Mouse (Mus musculus) heart, embryonic 13.5 days (tissue): ENCODE results near the gene Mrps17. TPM values are rescaled to one million over a fixed set of nuclear protein-coding genes. Genes with fewer than 3 reads are reported as not detected.

Experiments
- ATAC-seq: fragments of 200-750 bp; cut with Nextera tagmentation; 2 replicates; pipeline ENCODE4 v1.8.0; 2017; ENCODE audit warnings: moderate TSS enrichment; ENCODE audit not compliant: insufficient number of reproducible peaks, low FRiP score, low TSS enrichment; ENCODE audit errors: extremely low read depth
- H3K27ac ChIP-seq: fragments of 300-500 bp; sonication (generic); replicated peaks from 2 replicates; pipeline ENCODE4 v1.5.1; 2015; ENCODE audit warnings: moderate library complexity, mild to moderate bottlenecking, inconsistent platforms
- H3K27me3 ChIP-seq: fragments of 300-500 bp; sonication (generic); replicated peaks from 2 replicates; pipeline ENCODE4 v1.6.1; 2015; ENCODE audit warnings: mild to moderate bottlenecking, inconsistent platforms
- H3K36me3 ChIP-seq: fragments of 300-500 bp; sonication (generic); 2 replicates; pipeline ENCODE4 v1.6.1; 2015; ENCODE audit warnings: mild to moderate bottlenecking, inconsistent platforms
- H3K4me1 ChIP-seq: fragments of 300-500 bp; sonication (generic); 2 replicates; pipeline ENCODE4 v1.6.1; 2015; ENCODE audit warnings: inconsistent platforms
- H3K4me2 ChIP-seq: fragments of 300-500 bp; sonication (generic); 2 replicates; pipeline ENCODE4 v1.6.1; 2015; ENCODE audit warnings: inconsistent platforms, mild to moderate bottlenecking, moderate library complexity
- H3K4me3 ChIP-seq: fragments of 300-500 bp; sonication (generic); 2 replicates; pipeline ENCODE4 v1.5.1; 2015; ENCODE audit warnings: moderate library complexity, mild to moderate bottlenecking, inconsistent platforms
- H3K9ac ChIP-seq: fragments of 300-500 bp; sonication (generic); 2 replicates; pipeline ENCODE4 v1.6.1; 2015; ENCODE audit warnings: inconsistent platforms, mild to moderate bottlenecking, moderate library complexity
- H3K9me3 ChIP-seq: fragments of 300-500 bp; sonication (generic); 2 replicates; pipeline ENCODE4 v1.6.1; 2016; ENCODE audit warnings: inconsistent platforms
- WGBS: fragments of 180-500 bp; shearing (Covaris S2); methylation state at CpG from one replicate; pipeline ENCODE4 v1.1.7; 2015; ENCODE audit warnings: mixed read lengths; 5-methylcytosine and 5-hydroxymethylcytosine counted together
- polyA plus RNA-seq: library from polyadenylated mRNA; unstranded; fragments of >200 nt; fragmentation: Nextera tagmentation; extraction: Ambion mirVana; gene quantifications from 2 replicates; pipeline ENCODE4 v1.2.1, GENCODE M21; 2015

Gene Mrps17
- polyA plus RNA-seq, 1 experiment from 2014 or later, result 151 TPM

DNA sequence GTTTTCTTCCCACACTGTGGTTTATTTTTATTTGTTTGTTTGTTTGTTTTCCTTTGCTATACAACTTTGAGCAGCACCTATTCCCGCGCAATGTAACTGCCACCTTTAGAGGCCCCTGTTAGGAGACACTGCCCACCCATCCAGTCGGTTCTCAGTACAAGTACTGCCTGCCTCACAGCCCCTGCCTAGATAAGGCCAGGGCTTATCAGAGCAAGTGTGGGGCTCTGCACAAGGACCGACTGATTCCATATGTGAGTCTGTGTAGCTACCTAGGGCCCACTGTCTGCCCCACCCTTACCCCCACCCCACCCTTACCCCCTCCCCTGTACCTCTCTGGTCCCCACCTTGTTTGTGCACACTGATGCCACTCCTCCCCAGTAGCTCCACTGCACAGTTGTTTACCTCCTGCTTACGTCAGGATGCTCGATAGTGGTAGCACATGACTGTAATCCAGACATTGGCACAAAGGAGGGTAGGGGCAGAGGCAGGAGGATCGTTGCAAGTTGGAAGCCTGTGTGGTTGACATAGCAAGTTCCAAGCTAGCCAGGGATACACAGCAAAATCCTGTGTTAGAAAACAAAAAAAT, 27.7 kb downstream of the Mrps17 start:
- H3K9me3 ChIP-seq, result peaks cover 6% of the 10 kb centered on the region; the same call in 1 of the 2 replicates
- no peaks in the 10 kb centered on the region for H3K27me3 ChIP-seq
- no peak for ATAC-seq
- peaks cover 85% of the 10 kb centered on the region for H3K36me3 ChIP-seq
- H3K4me3 ChIP-seq, result no peak overlapping the region
- peak overlapping the region; percentile 2; the same call in 1 of the 2 replicates for H3K27ac ChIP-seq
- no peak overlapping the region for H3K9ac ChIP-seq
- 32% methylated on average over 7 of the region's 7 CpGs for WGBS
- no peak overlapping the region for H3K4me2 ChIP-seq
- peaks cover 20% of the 10 kb centered on the region for H3K4me1 ChIP-seq

DNA sequence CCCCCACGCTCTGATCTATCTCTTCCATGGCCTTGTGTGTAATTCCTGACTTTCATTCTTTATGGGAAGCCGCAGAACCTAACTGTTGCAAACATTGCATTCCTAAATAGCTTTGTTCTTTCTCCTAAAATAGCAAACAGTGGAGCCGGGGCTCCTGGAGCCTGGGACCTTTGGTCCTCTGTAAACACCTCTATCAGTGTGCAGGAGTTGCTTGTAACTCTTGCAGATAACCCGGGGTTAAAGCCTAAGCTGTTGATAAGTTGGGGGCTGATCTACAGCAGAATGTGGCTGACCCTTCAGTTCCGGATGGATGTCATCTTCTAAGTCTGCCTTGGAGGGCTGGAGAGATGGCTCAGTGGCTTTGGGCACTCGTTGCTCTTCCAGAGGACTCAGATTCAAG, 28.8 kb downstream of the Mrps17 start:
- 18% methylated on average over 6 of the region's 6 CpGs for WGBS
- H3K9ac ChIP-seq, result peak overlapping the region; percentile 50
- ATAC-seq, result no peak
- no peak overlapping the region for H3K4me3 ChIP-seq
- H3K4me1 ChIP-seq, result peaks cover 20% of the 10 kb centered on the region
- H3K36me3 ChIP-seq, result peaks cover 90% of the 10 kb centered on the region
- H3K9me3 ChIP-seq, result peaks cover 6% of the 10 kb centered on the region; the same call in 1 of the 2 replicates
- no peaks in the 10 kb centered on the region for H3K27me3 ChIP-seq
- H3K27ac ChIP-seq, result peak overlapping the region; percentile 67
- H3K4me2 ChIP-seq, result peak overlapping the region; percentile 30

DNA sequence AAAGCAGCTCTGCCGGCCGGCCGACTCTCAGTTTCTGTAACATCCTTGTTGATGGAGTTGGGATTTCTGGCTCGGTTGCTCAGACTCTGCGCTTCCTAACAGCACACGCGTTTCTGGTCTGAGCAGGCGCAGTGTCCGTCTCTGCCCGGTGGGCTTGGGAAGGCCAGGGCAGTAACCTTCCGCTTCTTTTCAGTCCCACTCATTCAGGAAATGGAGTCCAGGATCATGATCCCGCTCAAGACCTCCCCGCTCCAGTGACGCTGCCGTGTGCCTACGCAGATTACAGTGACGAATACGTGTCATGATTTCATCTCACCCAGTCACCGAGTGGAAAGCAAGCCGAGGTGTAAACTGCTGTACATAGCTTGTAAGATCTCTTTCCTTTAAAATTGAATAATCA, 41.6 kb downstream of the Mrps17 start:
- no peak for ATAC-seq
- 88% methylated on average over 20 of the region's 20 CpGs for WGBS
- no peak overlapping the region for H3K4me2 ChIP-seq
- no peaks in the 10 kb centered on the region for H3K27me3 ChIP-seq
- no peak overlapping the region for H3K4me3 ChIP-seq
- H3K27ac ChIP-seq, result no peak overlapping the region
- no peaks in the 10 kb centered on the region for H3K4me1 ChIP-seq
- H3K36me3 ChIP-seq, result peaks cover 78% of the 10 kb centered on the region
- H3K9ac ChIP-seq, result no peak overlapping the region
- H3K9me3 ChIP-seq, result no peaks in the 10 kb centered on the region

DNA sequence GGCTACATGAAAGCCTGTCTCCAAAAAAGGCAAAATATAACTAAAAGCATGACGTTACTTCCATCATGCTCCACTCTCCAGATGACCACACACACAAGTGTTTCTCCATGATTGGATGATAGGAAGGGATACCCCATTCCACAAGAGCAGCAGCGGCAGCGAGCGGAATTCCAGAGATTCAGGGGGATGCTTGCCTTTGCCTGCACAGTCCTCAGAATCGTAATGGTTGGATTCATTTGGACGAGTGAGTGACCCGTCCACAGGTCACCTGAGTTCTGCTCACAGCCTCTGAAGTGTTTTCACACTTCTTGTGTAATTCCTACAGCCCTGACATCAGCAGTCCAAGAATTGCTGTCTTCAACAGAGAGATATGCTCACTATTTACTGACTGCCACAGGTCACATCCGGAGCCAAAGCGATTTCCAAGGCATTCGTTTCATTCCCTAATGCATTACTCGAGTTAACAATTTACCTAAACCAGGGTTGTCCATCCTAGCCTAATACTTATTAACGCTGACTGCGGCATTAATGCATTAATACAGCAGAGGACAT, 44.7 kb downstream of the Mrps17 start:
- Histone ChIP-seq H3K36me3 (peaks cover 54% of the 10 kb centered on the region), H3K4me1 (no peaks in the 10 kb centered on the region), H3K9ac (no peak overlapping the region), H3K9me3 (no peaks in the 10 kb centered on the region), H3K4me2 (no peak overlapping the region), H3K27ac (no peak overlapping the region), H3K4me3 (no peak overlapping the region), H3K27me3 (no peaks in the 10 kb centered on the region)
- ATAC-seq, result no peak
- 76% methylated on average over 13 of the region's 13 CpGs for WGBS

DNA sequence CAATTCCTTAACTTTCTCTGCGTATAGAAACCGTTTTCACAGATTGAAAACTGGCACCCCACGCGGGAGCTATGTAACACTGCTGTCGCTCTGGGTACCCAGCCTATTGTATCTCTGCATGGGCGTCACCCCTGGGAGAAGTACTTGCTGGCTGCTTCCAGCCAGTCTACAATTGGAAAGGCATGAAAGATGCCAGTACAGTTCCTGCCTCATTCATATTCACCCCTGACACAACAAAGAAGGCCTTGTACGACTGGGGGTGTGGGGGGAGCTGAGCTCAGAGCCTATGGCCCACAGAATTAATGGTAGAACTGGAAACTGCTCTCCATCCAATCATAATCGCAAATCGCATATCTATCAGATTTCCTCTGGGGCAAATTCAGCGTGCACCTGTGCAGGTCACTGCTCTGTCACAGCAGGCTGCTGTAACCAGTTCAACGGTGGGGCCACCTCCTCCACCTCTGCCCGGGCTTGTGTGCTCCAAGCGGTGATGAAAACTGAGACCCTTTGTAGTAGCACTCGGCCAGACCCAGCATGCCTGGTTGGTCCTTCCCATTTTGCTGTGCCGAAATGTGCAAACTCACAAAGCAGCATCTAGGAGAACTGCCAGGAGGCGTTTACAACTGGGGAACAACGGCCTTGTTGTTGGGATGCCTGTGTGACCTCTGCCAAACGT, 46.7 kb downstream of the Mrps17 start:
- Histone ChIP-seq H3K4me2 (no peak overlapping the region), H3K27ac (no peak overlapping the region), H3K9me3 (no peaks in the 10 kb centered on the region), H3K36me3 (peaks cover 53% of the 10 kb centered on the region), H3K4me1 (no peaks in the 10 kb centered on the region), H3K27me3 (no peaks in the 10 kb centered on the region), H3K4me3 (no peak overlapping the region), H3K9ac (no peak overlapping the region)
- 77% methylated on average over 18 of the region's 18 CpGs for WGBS
- no peak for ATAC-seq

DNA sequence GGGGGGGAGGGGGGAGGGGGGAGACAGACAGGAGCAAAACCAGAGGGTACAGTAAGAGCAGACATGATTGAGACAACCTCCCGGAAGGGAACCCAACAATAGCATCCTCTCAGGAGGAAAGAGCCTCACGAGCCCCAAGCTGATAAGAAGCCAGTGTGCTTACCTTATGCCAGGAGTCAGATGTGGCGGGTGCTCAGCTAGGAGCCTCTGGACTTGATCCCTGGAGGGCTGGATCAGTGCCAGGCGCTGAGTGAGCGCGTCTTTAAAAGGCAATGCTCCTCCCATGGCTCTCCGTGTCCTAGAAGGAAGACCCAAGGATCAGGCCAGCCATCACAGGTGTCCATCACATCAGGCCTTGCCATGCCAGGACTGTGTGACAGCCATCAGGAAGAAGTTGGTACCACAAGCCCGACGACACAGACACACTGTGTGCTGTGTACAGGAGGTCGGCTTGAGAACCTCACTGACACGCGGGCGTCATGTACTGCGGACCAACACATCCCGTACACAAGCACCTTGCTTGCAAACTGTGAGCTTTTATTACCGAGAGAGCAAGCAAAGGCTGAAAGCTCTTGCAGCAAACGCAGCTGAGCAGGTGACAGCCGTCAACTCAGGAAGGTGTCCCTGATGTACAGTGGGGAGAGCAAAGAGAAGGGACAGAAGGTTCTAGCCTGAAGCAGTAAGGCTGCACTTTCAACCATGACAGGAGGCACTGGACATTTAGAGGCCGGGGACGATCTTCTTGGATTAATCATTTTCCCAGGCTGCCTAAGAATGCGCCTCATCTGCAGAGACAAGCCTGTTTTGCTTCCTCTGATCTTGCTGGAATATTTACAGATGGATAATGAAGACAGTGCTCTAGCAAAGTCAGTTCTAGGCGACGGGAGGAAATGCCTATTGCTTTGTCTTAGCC, 55.4 kb downstream of the Mrps17 start:
- ATAC-seq, result no peak
- no peak overlapping the region for H3K4me3 ChIP-seq
- 50% methylated on average over 23 of the region's 23 CpGs for WGBS

More for the DNA sequence above, 55.4 kb downstream of the Mrps17 start:
- H3K27ac ChIP-seq, result peak overlapping the region; percentile 22
- 0 out of 2 replicates have a peak overlapping the region, but pooled peaks have one; percentile 19 for H3K9ac ChIP-seq
- no peaks in the 10 kb centered on the region for H3K9me3 ChIP-seq
- H3K36me3 ChIP-seq, result peaks cover 27% of the 10 kb centered on the region
- peaks cover 8% of the 10 kb centered on the region; the same call in 1 of the 2 replicates for H3K4me1 ChIP-seq
- H3K4me2 ChIP-seq, result peak overlapping the region; percentile 20
- H3K27me3 ChIP-seq, result no peaks in the 10 kb centered on the region

Other genes with a start within 250 kb of the Mrps17 start
- gene Sfswap, start 214.3 kb upstream of the Mrps17 start, polyA plus RNA-seq, result 21.2 and 24.7 TPM in 2 replicates
- 0.80 and 0.87 TPM in 2 replicates for gene Mmp17, start 131.3 kb upstream of the Mrps17 start, polyA plus RNA-seq
- 4.2 and 4.3 TPM in 2 replicates for gene Zfp11, start 45.4 kb upstream of the Mrps17 start, polyA plus RNA-seq
- gene Sept14, start 7.0 kb upstream of the Mrps17 start, polyA plus RNA-seq, result not detected in 2 replicates
- gene Nipsnap2, start 9.6 kb downstream of the Mrps17 start, polyA plus RNA-seq, result 269 and 291 TPM in 2 replicates
- 24.6 and 28.2 TPM in 2 replicates for gene Psph, start 72.0 kb downstream of the Mrps17 start, polyA plus RNA-seq
- gene Sumf2, start 131.5 kb downstream of the Mrps17 start, polyA plus RNA-seq, result 26.8 and 28.7 TPM in 2 replicates
- gene Chchd2, start 172.0 kb downstream of the Mrps17 start, polyA plus RNA-seq, result 837 and 1,007 TPM in 2 replicates
- gene Zbed5, start 180.2 kb downstream of the Mrps17 start, polyA plus RNA-seq, result 3.3 and 3.9 TPM in 2 replicates
- gene Phkg1, start 183.1 kb downstream of the Mrps17 start, polyA plus RNA-seq, result 0.76 and 1.4 TPM in 2 replicates
- gene Nupr1l, start 193.0 kb downstream of the Mrps17 start, polyA plus RNA-seq, result 1.6 and 1.7 TPM in 2 replicates
- 13.7 and 14.3 TPM in 2 replicates for gene Vkorc1l1, start 226.5 kb downstream of the Mrps17 start, polyA plus RNA-seq